Mouse (Mus musculus) brain, embryonic 14.5 days (tissue): ENCODE results near the gene Immp2l.

Experiments
- CTCF ChIP-seq: fragments of 200-500 bp; IDR thresholded peaks from 2 replicates; pipeline ENCODE4 v1.5.1; 2012; ENCODE audit warnings: inconsistent platforms, mild to moderate bottlenecking, moderate library complexity, borderline replicate concordance; ENCODE audit not compliant: insufficient read depth, insufficient read length; ENCODE audit errors: extremely low read depth
- POLR2A ChIP-seq: fragments of 200-500 bp; IDR thresholded peaks from 2 replicates; pipeline ENCODE4 v1.6.1; 2012; ENCODE audit warnings: mild to moderate bottlenecking, inconsistent platforms, borderline replicate concordance; ENCODE audit not compliant: poor library complexity, insufficient read depth, insufficient read length, severe bottlenecking; ENCODE audit errors: extremely low read depth

- TF ChIP-seq POLR2A (no peak), CTCF (no peak)
These were observed 750.9 kb downstream of the Immp2l start for GRCm38 (mm10) chr12:41774623-41775323.
